Mouse (Mus musculus) hindbrain, embryonic 16.5 days (tissue): Measurements from ENCODE around the gene Erich6. TPM values are rescaled to one million over a fixed set of nuclear protein-coding genes. Genes with fewer than 3 reads are reported as not detected.

Source experiments
- ATAC-seq: fragments of 200-750 bp; cut with Nextera tagmentation; 2 replicates; pipeline ENCODE4 v1.8.0; 2017; ENCODE audit warnings: moderate TSS enrichment, moderate library complexity
- H3K27ac ChIP-seq: fragments of 300-500 bp; sonication (generic); 2 replicates; pipeline ENCODE4 v1.5.1; 2014; ENCODE audit warnings: low read depth, mild to moderate bottlenecking, control low read depth, low read length, moderate library complexity
- H3K27me3 ChIP-seq: fragments of 300-500 bp; sonication (generic); replicated peaks from 2 replicates; pipeline ENCODE4 v1.6.1; 2014; ENCODE audit warnings: low read length; ENCODE audit not compliant: control insufficient read depth, insufficient read depth
- H3K36me3 ChIP-seq: fragments of 300-500 bp; sonication (generic); 2 replicates; pipeline ENCODE4 v1.6.1; 2014; ENCODE audit warnings: mild to moderate bottlenecking, low read length, moderate library complexity, mixed read lengths; ENCODE audit not compliant: control insufficient read depth, insufficient read depth
- H3K4me1 ChIP-seq: fragments of 300-500 bp; sonication (generic); 2 replicates; pipeline ENCODE4 v1.6.1; 2014; ENCODE audit warnings: low read depth, low read length; ENCODE audit not compliant: control insufficient read depth, insufficient read depth
- H3K4me2 ChIP-seq: fragments of 300-500 bp; sonication (generic); 2 replicates; pipeline ENCODE4 v1.6.1; 2014; ENCODE audit warnings: mild to moderate bottlenecking, low read length, control low read depth, moderate library complexity
- H3K4me3 ChIP-seq: fragments of 300-500 bp; sonication (generic); 2 replicates; pipeline ENCODE4 v1.5.1; 2014; ENCODE audit warnings: mild to moderate bottlenecking, low read length, control low read depth, moderate library complexity
- H3K9ac ChIP-seq: fragments of 300-500 bp; sonication (generic); 2 replicates; pipeline ENCODE4 v1.6.1; 2014; ENCODE audit warnings: low read depth, mild to moderate bottlenecking, control low read depth, low read length, moderate library complexity
- H3K9me3 ChIP-seq: fragments of 300-500 bp; sonication (generic); 2 replicates; pipeline ENCODE4 v1.6.1; 2014; ENCODE audit warnings: mild to moderate bottlenecking, low read length, moderate library complexity; ENCODE audit not compliant: control insufficient read depth
- WGBS: fragments of 180-500 bp; shearing (Covaris S2); extraction: QIAGEN DNeasy Blood & Tissue Kit; methylation state at CpG from one replicate; pipeline ENCODE4 v1.1.7; 2014; 5-methylcytosine and 5-hydroxymethylcytosine counted together
- polyA plus RNA-seq: library from polyadenylated mRNA; unstranded; fragments of >200 nt; fragmentation: Nextera tagmentation; extraction: Ambion mirVana; gene quantifications from 2 replicates; pipeline ENCODE4 v1.2.1, GENCODE M21; 2015

Gene Erich6
- 0.15 and 0.31 TPM in 2 replicates for polyA plus RNA-seq

GRCm38 (mm10) chr3:58636406-58637295, at the start of gene Erich6:
Erich6 (minus strand) TSS chr3:58637207.
- peak within 1 kb of the TSS; percentile 56 for H3K4me3 ChIP-seq
- peaks cover 8% of the 10 kb centered on the region for H3K4me1 ChIP-seq
- H3K9ac ChIP-seq = peak within 1 kb of the TSS; percentile 64
- under 1% methylated on average over 29 of the region's 34 CpGs for WGBS
- H3K4me2 ChIP-seq = peak within 1 kb of the TSS; percentile 96
- no peaks in the 10 kb centered on the region for H3K9me3 ChIP-seq
- no peaks in the 10 kb centered on the region for H3K36me3 ChIP-seq
- ATAC-seq = peak; percentile 89
- no peaks in the 10 kb centered on the region for H3K27me3 ChIP-seq
- H3K27ac ChIP-seq = peak within 1 kb of the TSS; percentile 45; the same call in 1 of the 2 replicates

GRCm38 (mm10) chr3:58686206-58686921, 49.4 kb upstream of the Erich6 start:
- ATAC-seq = no peak
- Histone ChIP-seq H3K4me3 (no peak overlapping the region), H3K27me3 (no peaks in the 10 kb centered on the region), H3K27ac (no peak overlapping the region), H3K9ac (no peak overlapping the region), H3K9me3 (no peaks in the 10 kb centered on the region), H3K4me2 (no peak overlapping the region), H3K4me1 (peaks cover 12% of the 10 kb centered on the region), H3K36me3 (no peaks in the 10 kb centered on the region)
- 86% methylated on average over 7 of the region's 7 CpGs for WGBS

GRCm38 (mm10) chr3:58685396-58685795, 48.4 kb upstream of the Erich6 start:
- ATAC-seq = no peak
- Histone ChIP-seq H3K4me3 (no peak overlapping the region), H3K27ac (no peak overlapping the region), H3K36me3 (no peaks in the 10 kb centered on the region), H3K9me3 (no peaks in the 10 kb centered on the region), H3K9ac (no peak overlapping the region), H3K27me3 (no peaks in the 10 kb centered on the region), H3K4me1 (peaks cover 16% of the 10 kb centered on the region), H3K4me2 (no peak overlapping the region)
- 94% methylated on average over 3 of the region's 3 CpGs for WGBS

- Histone ChIP-seq H3K36me3 (no peaks in the 10 kb centered on the region), H3K9me3 (no peaks in the 10 kb centered on the region), H3K4me3 (no peak overlapping the region), H3K27ac (no peak overlapping the region), H3K4me2 (no peak overlapping the region), H3K27me3 (no peaks in the 10 kb centered on the region), H3K9ac (no peak overlapping the region), H3K4me1 (peaks cover 14% of the 10 kb centered on the region)
- 84% methylated on average over 7 of the region's 7 CpGs for WGBS
- no peak for ATAC-seq
Measured at GRCm38 (mm10) chr3:58683346-58683745, 46.3 kb upstream of the Erich6 start.

GRCm38 (mm10) chr3:58682336-58682735, 45.3 kb upstream of the Erich6 start:
- H3K9me3 ChIP-seq = no peaks in the 10 kb centered on the region
- peaks cover 15% of the 10 kb centered on the region for H3K4me1 ChIP-seq
- H3K9ac ChIP-seq = no peak overlapping the region
- no peaks in the 10 kb centered on the region for H3K27me3 ChIP-seq
- no peak for ATAC-seq
- H3K4me3 ChIP-seq = no peak overlapping the region
- H3K27ac ChIP-seq = no peak overlapping the region
- H3K4me2 ChIP-seq = no peak overlapping the region
- no peaks in the 10 kb centered on the region for H3K36me3 ChIP-seq
- WGBS = 74% methylated on average over 4 of the region's 4 CpGs

GRCm38 (mm10) chr3:58681831-58682230, 44.8 kb upstream of the Erich6 start:
- Histone ChIP-seq H3K9me3 (no peaks in the 10 kb centered on the region), H3K9ac (no peak overlapping the region), H3K4me2 (no peak overlapping the region), H3K27me3 (no peaks in the 10 kb centered on the region), H3K4me3 (no peak overlapping the region), H3K27ac (no peak overlapping the region), H3K36me3 (no peaks in the 10 kb centered on the region), H3K4me1 (peaks cover 16% of the 10 kb centered on the region)
- ATAC-seq = no peak
- 54% methylated on average over 2 of the region's 2 CpGs for WGBS

GRCm38 (mm10) chr3:58680943-58681637, 44.1 kb upstream of the Erich6 start:
- no peak overlapping the region for H3K27ac ChIP-seq
- peaks cover 16% of the 10 kb centered on the region for H3K4me1 ChIP-seq
- no peak overlapping the region for H3K4me3 ChIP-seq
- no peaks in the 10 kb centered on the region for H3K36me3 ChIP-seq
- no peak overlapping the region for H3K4me2 ChIP-seq
- no peak overlapping the region for H3K9ac ChIP-seq
- H3K9me3 ChIP-seq = no peaks in the 10 kb centered on the region
- no peaks in the 10 kb centered on the region for H3K27me3 ChIP-seq
- ATAC-seq = no peak
- WGBS = 86% methylated on average over 7 of the region's 7 CpGs

GRCm38 (mm10) chr3:58679996-58680395, 43.0 kb upstream of the Erich6 start:
- Histone ChIP-seq H3K4me2 (no peak overlapping the region), H3K27ac (no peak overlapping the region; the same call in 1 of the 2 replicates), H3K4me1 (peaks cover 16% of the 10 kb centered on the region), H3K9me3 (no peaks in the 10 kb centered on the region), H3K4me3 (no peak overlapping the region), H3K9ac (no peak overlapping the region), H3K36me3 (no peaks in the 10 kb centered on the region), H3K27me3 (no peaks in the 10 kb centered on the region)
- WGBS = 48% methylated on average over 4 of the region's 4 CpGs
- ATAC-seq = 0 out of 2 replicates have a peak, but pooled peaks have one; percentile 37
